Mouse (Mus musculus) heart, embryonic 15.5 days (tissue): ENCODE results near the gene Jpt1. TPM values are rescaled to one million over a fixed set of nuclear protein-coding genes. Genes with fewer than 3 reads are reported as not detected.
"Not testable (repeated sequence)": the region's sequence is repeated elsewhere in the genome, so short reads cannot be mapped to it uniquely, and the experiment has no call there.

Experiments
- ATAC-seq: fragments of 200-750 bp; cut with Nextera tagmentation; replicated peaks from 2 replicates; pipeline ENCODE4 v1.8.0; 2017; ENCODE audit warnings: low read depth, moderate TSS enrichment; ENCODE audit not compliant: insufficient number of reproducible peaks, insufficient read depth, low FRiP score
- H3K27ac ChIP-seq: fragments of 300-500 bp; sonication (generic); 2 replicates; pipeline ENCODE4 v1.5.1; 2015; ENCODE audit warnings: mild to moderate bottlenecking, inconsistent platforms
- H3K27me3 ChIP-seq: fragments of 300-500 bp; sonication (generic); 2 replicates; pipeline ENCODE4 v1.6.1; 2015; ENCODE audit warnings: inconsistent platforms
- H3K36me3 ChIP-seq: fragments of 300-500 bp; sonication (generic); 2 replicates; pipeline ENCODE4 v1.6.1; 2015; ENCODE audit warnings: mild to moderate bottlenecking, inconsistent platforms
- H3K4me1 ChIP-seq: fragments of 300-500 bp; sonication (generic); replicated peaks from 2 replicates; pipeline ENCODE4 v1.6.1; 2015; ENCODE audit warnings: inconsistent platforms
- H3K4me2 ChIP-seq: fragments of 300-500 bp; sonication (generic); 2 replicates; pipeline ENCODE4 v1.6.1; 2015; ENCODE audit warnings: inconsistent platforms, mild to moderate bottlenecking, moderate library complexity
- H3K4me3 ChIP-seq: fragments of 300-500 bp; sonication (generic); 2 replicates; pipeline ENCODE4 v1.5.1; 2015; ENCODE audit warnings: mild to moderate bottlenecking, inconsistent platforms
- H3K9ac ChIP-seq: fragments of 300-500 bp; sonication (generic); 2 replicates; pipeline ENCODE4 v1.6.1; 2015; ENCODE audit warnings: mild to moderate bottlenecking, inconsistent platforms
- H3K9me3 ChIP-seq: fragments of 300-500 bp; sonication (generic); replicated peaks from 2 replicates; pipeline ENCODE4 v1.6.1; 2016; ENCODE audit warnings: inconsistent platforms
- WGBS: fragments of 180-500 bp; shearing (Covaris S2); methylation state at CpG from one replicate; pipeline ENCODE4 v1.1.7; 2015; ENCODE audit warnings: mixed read lengths; 5-methylcytosine and 5-hydroxymethylcytosine counted together
- polyA plus RNA-seq: library from polyadenylated mRNA; unstranded; fragments of >200 nt; fragmentation: Nextera tagmentation; extraction: Ambion mirVana; gene quantifications from 2 replicates; pipeline ENCODE4 v1.2.1, GENCODE M21; 2015

The Jpt1 gene
- polyA plus RNA-seq = 480 and 515 TPM in 2 replicates

DNA sequence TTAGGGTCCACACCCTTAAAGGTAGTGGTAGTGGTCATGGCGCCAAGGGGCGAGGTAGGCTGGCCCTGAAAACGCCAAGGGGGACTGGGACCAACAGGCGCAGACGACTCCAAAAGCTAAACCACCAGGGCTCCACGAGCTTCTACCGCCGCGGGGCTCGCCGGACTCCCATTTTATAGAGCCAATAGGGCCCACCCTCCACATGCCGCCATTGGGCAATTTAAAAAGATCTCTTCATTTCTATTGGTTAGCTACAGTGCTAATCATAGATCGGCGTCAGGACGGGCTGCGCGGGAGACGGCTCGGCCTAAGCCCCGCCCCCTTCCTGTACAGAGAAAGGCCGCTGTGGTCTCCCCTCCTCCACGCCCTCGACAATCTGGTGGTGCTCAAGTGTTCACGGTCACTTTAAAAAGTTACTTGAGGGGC is at the start of gene Jpt1:
TSS of gene Jpt1 (minus strand) at position 150 of the 426 bp plus-strand sequence.
- peak within 1 kb of the TSS; percentile 81 for H3K27ac ChIP-seq
- H3K4me1 ChIP-seq = peaks cover 51% of the 10 kb centered on the region
- peak; percentile 96 for ATAC-seq
- H3K9me3 ChIP-seq = no peaks in the 10 kb centered on the region
- peak within 1 kb of the TSS; percentile 86 for H3K4me3 ChIP-seq
- no peaks in the 10 kb centered on the region for H3K36me3 ChIP-seq
- H3K4me2 ChIP-seq = peak within 1 kb of the TSS; percentile 78
- WGBS = under 1% methylated on average over 24 of the region's 24 CpGs
- peak within 1 kb of the TSS; percentile 83 for H3K9ac ChIP-seq
- H3K27me3 ChIP-seq = no peaks in the 10 kb centered on the region

- H3K9me3 ChIP-seq = no peaks in the 10 kb centered on the region
- no peaks in the 10 kb centered on the region for H3K27me3 ChIP-seq
- H3K4me2 ChIP-seq = peak overlapping the region; percentile 68
- H3K27ac ChIP-seq = peak overlapping the region; percentile 78
- H3K4me3 ChIP-seq = peak overlapping the region; percentile 78
- 45% methylated on average over 4 of the region's 4 CpGs for WGBS
- peak overlapping the region; percentile 67; the same call in 1 of the 2 replicates for H3K9ac ChIP-seq
- ATAC-seq = no peak
- H3K4me1 ChIP-seq = peaks cover 11% of the 10 kb centered on the region
- peaks cover 22% of the 10 kb centered on the region for H3K36me3 ChIP-seq
These were observed 49.2 kb upstream of the Jpt1 start for GRCm38 (mm10) chr11:115563406-115563805.

- Histone ChIP-seq H3K4me3 (no peak overlapping the region), H3K36me3 (no peaks in the 10 kb centered on the region), H3K9me3 (no peaks in the 10 kb centered on the region), H3K9ac (no peak overlapping the region), H3K27ac (no peak overlapping the region), H3K4me2 (no peak overlapping the region), H3K4me1 (no peaks in the 10 kb centered on the region), H3K27me3 (no peaks in the 10 kb centered on the region)
- ATAC-seq = no peak
- WGBS = 74% methylated on average over 17 of the region's 17 CpGs
These were observed 41.5 kb upstream of the Jpt1 start for GRCm38 (mm10) chr11:115555717-115556116.

GRCm38 (mm10) chr11:115552783-115553182 is 38.6 kb upstream of the Jpt1 start:
- no peaks in the 10 kb centered on the region for H3K36me3 ChIP-seq
- WGBS = 59% methylated on average over 4 of the region's 4 CpGs
- H3K27ac ChIP-seq = no peak overlapping the region
- no peak overlapping the region for H3K9ac ChIP-seq
- no peak overlapping the region for H3K4me3 ChIP-seq
- no peaks in the 10 kb centered on the region for H3K27me3 ChIP-seq
- no peak overlapping the region for H3K4me2 ChIP-seq
- H3K9me3 ChIP-seq = peaks cover 3% of the 10 kb centered on the region; the same call in 1 of the 2 replicates
- no peaks in the 10 kb centered on the region for H3K4me1 ChIP-seq
- ATAC-seq = no peak

DNA sequence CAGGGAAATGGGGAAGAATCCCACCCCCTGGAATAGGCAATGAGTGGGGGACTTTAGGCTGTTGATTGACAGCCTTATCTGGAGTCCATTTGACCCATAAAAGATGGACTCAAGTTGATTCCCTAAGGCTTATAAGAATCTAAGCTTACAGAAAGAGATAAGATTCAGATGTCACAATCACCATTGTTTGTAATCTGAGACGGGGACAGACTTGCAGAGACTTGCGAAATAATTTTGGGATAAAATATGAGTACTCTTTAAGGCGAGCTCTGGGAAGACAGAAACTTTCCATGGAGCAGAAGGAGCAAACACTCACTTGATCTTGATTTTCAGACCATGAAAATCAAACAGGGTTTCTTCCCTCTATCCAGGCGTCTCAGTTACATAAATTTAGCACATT is 29.4 kb upstream of the Jpt1 start:
- WGBS = 56% methylated on average over 4 of the region's 4 CpGs

GRCm38 (mm10) chr11:115538045-115538444 is 23.9 kb upstream of the Jpt1 start:
- WGBS = 64% methylated on average over 2 of the region's 2 CpGs

More for the DNA sequence above, 29.4 kb upstream of the Jpt1 start:
- H3K4me1 ChIP-seq = no peaks in the 10 kb centered on the region
- no peak for ATAC-seq
- H3K9me3 ChIP-seq = no peaks in the 10 kb centered on the region
- H3K4me2 ChIP-seq = no peak overlapping the region
- no peak overlapping the region for H3K4me3 ChIP-seq
- H3K36me3 ChIP-seq = no peaks in the 10 kb centered on the region
- no peak overlapping the region for H3K9ac ChIP-seq
- no peak overlapping the region for H3K27ac ChIP-seq
- H3K27me3 ChIP-seq = no peaks in the 10 kb centered on the region; the same call in 1 of the 2 replicates

DNA sequence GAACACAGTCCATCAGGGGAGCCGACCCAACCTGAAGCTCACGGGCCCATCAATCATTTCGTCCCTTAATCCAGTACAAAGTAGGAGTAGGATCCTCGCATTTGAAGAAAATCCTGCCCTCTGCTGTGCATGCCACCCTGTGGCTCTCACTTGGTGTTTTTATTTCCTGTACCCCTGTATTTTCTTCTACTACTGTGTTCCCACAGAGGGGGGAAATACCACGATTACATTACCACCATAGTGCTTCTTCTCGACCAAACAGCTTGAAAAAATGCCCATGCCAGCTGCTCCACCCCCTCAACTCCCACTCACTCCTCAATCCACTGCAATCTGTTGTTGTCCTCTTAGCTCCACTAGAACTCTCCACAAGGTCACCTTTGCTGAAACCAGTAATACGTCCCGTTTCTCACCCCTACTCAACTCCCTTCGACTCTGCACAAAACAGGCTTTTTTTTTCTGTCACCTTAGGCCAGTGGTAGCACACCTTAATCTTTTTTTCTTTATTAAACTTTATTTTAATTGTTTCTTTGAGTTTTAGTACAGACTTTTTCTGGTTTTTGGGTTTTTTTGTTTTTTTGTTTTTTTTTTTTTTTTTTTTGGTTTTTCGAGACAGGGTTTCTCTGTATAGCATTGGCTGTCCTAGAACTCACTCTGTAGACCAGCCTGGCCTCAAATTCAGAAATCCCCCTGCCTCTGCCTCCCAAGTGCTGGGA is 22.8 kb upstream of the Jpt1 start:
- H3K4me3 ChIP-seq = peak overlapping the region; percentile 83

More at GRCm38 (mm10) chr11:115538045-115538444, 23.9 kb upstream of the Jpt1 start:
- no peak overlapping the region for H3K4me3 ChIP-seq
- peaks cover 7% of the 10 kb centered on the region for H3K36me3 ChIP-seq
- H3K9me3 ChIP-seq = no peaks in the 10 kb centered on the region
- no peak overlapping the region for H3K9ac ChIP-seq
- no peak overlapping the region for H3K27ac ChIP-seq
- H3K27me3 ChIP-seq = no peaks in the 10 kb centered on the region
- peaks cover 20% of the 10 kb centered on the region for H3K4me1 ChIP-seq
- ATAC-seq = no peak
- H3K4me2 ChIP-seq = no peak overlapping the region

GRCm38 (mm10) chr11:115536038-115536681 is 22.0 kb upstream of the Jpt1 start, which contains the start of gene Sumo2:
Sumo2 (minus strand) TSS chr11:115536276.
- peak within 1 kb of the TSS; percentile 83 for H3K4me3 ChIP-seq
- WGBS = under 1% methylated on average over 69 of the region's 70 CpGs
- peak within 1 kb of the TSS; percentile 100 for H3K27ac ChIP-seq
- peak within 1 kb of the TSS; percentile 98 for H3K9ac ChIP-seq
- H3K4me1 ChIP-seq = peaks cover 20% of the 10 kb centered on the region
- peaks cover 26% of the 10 kb centered on the region for H3K36me3 ChIP-seq
- H3K27me3 ChIP-seq = no peaks in the 10 kb centered on the region
- H3K4me2 ChIP-seq = peak within 1 kb of the TSS; percentile 78
- peak; percentile 89 for ATAC-seq
- H3K9me3 ChIP-seq = no peaks in the 10 kb centered on the region

More for the DNA sequence above, 22.8 kb upstream of the Jpt1 start:
- no peak for ATAC-seq
- Histone ChIP-seq H3K4me1 (peaks cover 20% of the 10 kb centered on the region), H3K4me2 (peak overlapping the region; percentile 78), H3K9me3 (no peaks in the 10 kb centered on the region), H3K27me3 (no peaks in the 10 kb centered on the region), H3K9ac (no peak overlapping the region), H3K27ac (peak overlapping the region; percentile 100), H3K36me3 (peaks cover 17% of the 10 kb centered on the region)
- 87% methylated on average over 10 of the region's 10 CpGs for WGBS

GRCm38 (mm10) chr11:115535401-115536037 is 21.3 kb upstream of the Jpt1 start:
- under 1% methylated on average over 75 of the region's 84 CpGs for WGBS
- Histone ChIP-seq H3K9me3 (no peaks in the 10 kb centered on the region), H3K9ac (peak overlapping the region; percentile 98), H3K4me3 (peak overlapping the region; percentile 83), H3K27me3 (no peaks in the 10 kb centered on the region), H3K27ac (peak overlapping the region; percentile 100), H3K36me3 (peaks cover 28% of the 10 kb centered on the region), H3K4me2 (peak overlapping the region; percentile 78), H3K4me1 (peaks cover 20% of the 10 kb centered on the region)
- peak; percentile 82 for ATAC-seq

DNA sequence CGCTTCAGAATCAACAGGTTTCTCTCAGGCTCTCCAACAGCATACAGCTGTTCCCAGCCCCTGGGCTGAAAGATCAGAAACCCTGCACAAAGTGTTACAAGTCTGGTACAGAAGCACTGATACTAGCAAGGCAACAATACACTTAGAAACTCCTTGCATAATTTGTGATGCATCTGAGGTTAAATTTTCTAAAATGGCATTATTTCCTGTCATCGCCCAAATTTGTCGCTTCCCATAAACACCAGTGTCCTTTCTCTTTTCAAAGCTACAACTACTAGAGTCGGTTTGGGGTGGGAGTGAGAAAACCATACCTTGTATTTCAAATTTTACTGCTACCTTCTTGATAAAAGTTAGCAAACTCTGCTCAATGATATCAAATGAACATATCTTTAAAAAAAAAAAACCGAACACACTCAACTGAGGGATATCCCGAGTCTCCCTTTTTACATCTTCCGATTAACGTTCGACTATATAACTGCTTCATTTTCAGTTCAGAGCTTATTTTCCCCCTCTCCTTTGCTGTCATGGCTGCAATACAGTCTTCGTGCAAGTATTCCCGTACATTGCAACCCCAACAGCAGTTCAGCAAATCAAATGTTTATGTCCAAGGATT is 20.7 kb upstream of the Jpt1 start:
- Histone ChIP-seq H3K27ac (peak overlapping the region; percentile 100), H3K9me3 (no peaks in the 10 kb centered on the region), H3K36me3 (peaks cover 34% of the 10 kb centered on the region), H3K4me1 (peaks cover 20% of the 10 kb centered on the region), H3K4me3 (peak overlapping the region; percentile 83), H3K4me2 (peak overlapping the region; percentile 78), H3K27me3 (no peaks in the 10 kb centered on the region), H3K9ac (peak overlapping the region; percentile 98)
- no peak for ATAC-seq
- WGBS = 4% methylated on average over 11 of the region's 11 CpGs

DNA sequence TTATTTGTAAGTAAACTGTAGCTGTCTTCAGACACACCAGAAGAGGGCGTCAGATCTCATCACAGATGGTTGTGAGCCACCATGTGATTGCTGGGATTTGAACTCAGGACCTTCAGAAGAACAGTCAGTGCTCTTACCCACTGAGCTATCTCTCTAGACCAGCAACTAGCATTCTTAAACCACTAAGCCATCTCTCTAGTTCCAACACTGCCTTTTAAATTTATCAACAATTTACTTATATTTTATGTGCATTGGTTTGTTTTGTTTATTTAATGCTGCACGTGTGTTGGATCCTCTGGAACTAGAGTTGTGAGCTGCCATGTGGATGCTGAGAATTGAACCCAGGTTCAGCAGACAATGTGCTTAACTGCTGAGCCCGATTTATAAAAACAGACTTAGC is 12.3 kb upstream of the Jpt1 start:
- H3K9me3 ChIP-seq, H3K27ac ChIP-seq, H3K4me1 ChIP-seq, ATAC-seq, H3K4me2 ChIP-seq, H3K27me3 ChIP-seq, H3K9ac ChIP-seq, H3K4me3 ChIP-seq: not testable (repeated sequence)
- WGBS = 81% methylated on average over 3 of the region's 3 CpGs
- H3K36me3 ChIP-seq = peaks cover 76% of the 10 kb centered on the region
